Mouse (Mus musculus) neural tube, embryonic 13.5 days (tissue): ENCODE results near the gene Prkn. TPM values are rescaled to one million over a fixed set of nuclear protein-coding genes. Genes with fewer than 3 reads are reported as not detected.

Experiments used
- ATAC-seq: fragments of 200-750 bp; cut with Nextera tagmentation; 2 replicates; pipeline ENCODE4 v1.8.0; 2017; ENCODE audit warnings: low read depth, mild to moderate bottlenecking, moderate TSS enrichment, moderate library complexity
- H3K27ac ChIP-seq: fragments of 300-500 bp; sonication (generic); replicated peaks from 2 replicates; pipeline ENCODE4 v1.5.1; 2015; ENCODE audit warnings: moderate library complexity, mild to moderate bottlenecking, inconsistent platforms
- H3K27me3 ChIP-seq: fragments of 300-500 bp; sonication (generic); 2 replicates; pipeline ENCODE4 v1.6.1; 2015; ENCODE audit warnings: mild to moderate bottlenecking, inconsistent platforms
- H3K36me3 ChIP-seq: fragments of 300-500 bp; sonication (generic); 2 replicates; pipeline ENCODE4 v1.6.1; 2015; ENCODE audit warnings: mild to moderate bottlenecking, inconsistent platforms
- H3K4me1 ChIP-seq: fragments of 300-500 bp; sonication (generic); replicated peaks from 2 replicates; pipeline ENCODE4 v1.6.1; 2015; ENCODE audit warnings: inconsistent platforms
- H3K4me2 ChIP-seq: fragments of 300-500 bp; sonication (generic); 2 replicates; pipeline ENCODE4 v1.6.1; 2015; ENCODE audit warnings: inconsistent platforms, mild to moderate bottlenecking, moderate library complexity
- H3K4me3 ChIP-seq: fragments of 300-500 bp; sonication (generic); 2 replicates; pipeline ENCODE4 v1.5.1; 2015; ENCODE audit warnings: mild to moderate bottlenecking, inconsistent platforms
- H3K9ac ChIP-seq: fragments of 300-500 bp; sonication (generic); 2 replicates; pipeline ENCODE4 v1.6.1; 2015; ENCODE audit warnings: moderate library complexity, mild to moderate bottlenecking, inconsistent platforms
- H3K9me3 ChIP-seq: fragments of 300-500 bp; sonication (generic); 2 replicates; pipeline ENCODE4 v1.6.1; 2016; ENCODE audit warnings: inconsistent platforms
- WGBS: fragments of 180-500 bp; shearing (Covaris S2); methylation state at CpG from one replicate; pipeline ENCODE4 v1.1.7; 2015; 5-methylcytosine and 5-hydroxymethylcytosine counted together
- polyA plus RNA-seq: library from polyadenylated mRNA; unstranded; fragments of >200 nt; fragmentation: Nextera tagmentation; extraction: Ambion mirVana; gene quantifications from 2 replicates; pipeline ENCODE4 v1.2.1, GENCODE M21; 2015

Prkn gene
- 3.0 and 3.6 TPM in 2 replicates for polyA plus RNA-seq

DNA sequence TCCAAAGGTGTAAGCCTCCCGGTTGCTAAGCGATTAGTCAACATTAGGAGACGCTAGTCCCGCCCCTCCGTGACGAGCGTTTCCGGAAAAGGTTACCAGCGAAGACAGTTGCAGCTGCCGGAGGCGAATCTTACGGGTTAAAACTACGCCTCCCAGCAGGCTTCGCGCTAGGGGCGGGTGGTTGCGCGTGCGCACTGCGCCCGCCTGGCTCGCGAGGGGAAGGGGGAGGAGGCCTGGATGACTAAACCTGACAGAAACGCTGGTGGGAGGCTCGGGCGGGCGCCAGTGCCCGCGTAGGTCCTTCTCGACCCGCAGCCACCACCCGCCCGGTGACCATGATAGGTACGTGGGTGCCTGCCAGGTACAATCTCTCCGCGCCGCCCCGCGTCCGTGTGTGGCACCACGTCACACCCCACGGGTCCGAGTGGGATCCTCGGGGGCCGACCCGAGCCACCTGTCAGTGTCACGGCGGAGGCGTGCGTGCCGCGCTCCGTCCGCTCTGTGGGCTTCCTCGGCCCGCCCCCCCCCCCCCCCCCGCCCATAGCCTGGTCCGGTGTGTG is at the start of gene Prkn, which contains the start of gene Pacrg:
Prkn (plus strand) TSS at position 237 of the 560 bp plus-strand sequence.
Pacrg (minus strand) TSS at position 164 of the 560 bp plus-strand sequence.
- no peaks in the 10 kb centered on the region for H3K27me3 ChIP-seq
- peak within 1 kb of the TSS; percentile 86 for H3K27ac ChIP-seq
- peak; percentile 97 for ATAC-seq
- peak within 1 kb of the TSS; percentile 72 for H3K4me2 ChIP-seq
- peaks cover 12% of the 10 kb centered on the region for H3K4me1 ChIP-seq
- no peaks in the 10 kb centered on the region for H3K36me3 ChIP-seq
- H3K9me3 ChIP-seq: no peaks in the 10 kb centered on the region
- WGBS: under 1% methylated on average over 54 of the region's 58 CpGs
- peak within 1 kb of the TSS; percentile 83 for H3K9ac ChIP-seq
- peak within 1 kb of the TSS; percentile 69 for H3K4me3 ChIP-seq

- H3K9me3 ChIP-seq: no peaks in the 10 kb centered on the region
- no peak overlapping the region for H3K4me2 ChIP-seq
- no peaks in the 10 kb centered on the region for H3K27me3 ChIP-seq
- no peak overlapping the region for H3K4me3 ChIP-seq
- WGBS: 46% methylated on average over 3 of the region's 3 CpGs
- peaks cover 7% of the 10 kb centered on the region; the same call in 1 of the 2 replicates for H3K4me1 ChIP-seq
- no peak overlapping the region for H3K27ac ChIP-seq
- H3K9ac ChIP-seq: no peak overlapping the region
- no peak for ATAC-seq
- no peaks in the 10 kb centered on the region for H3K36me3 ChIP-seq
Measured at GRCm38 (mm10) chr17:10791661-10792060, 48.5 kb upstream of the Prkn start.

- H3K4me3 ChIP-seq: no peak overlapping the region
- no peaks in the 10 kb centered on the region for H3K36me3 ChIP-seq
- no peak overlapping the region for H3K9ac ChIP-seq
- WGBS: 75% methylated on average over 4 of the region's 4 CpGs
- no peak overlapping the region for H3K27ac ChIP-seq
- H3K27me3 ChIP-seq: no peaks in the 10 kb centered on the region
- ATAC-seq: no peak
- H3K4me1 ChIP-seq: peaks cover 8% of the 10 kb centered on the region; the same call in 1 of the 2 replicates
- H3K4me2 ChIP-seq: no peak overlapping the region
- H3K9me3 ChIP-seq: no peaks in the 10 kb centered on the region
Measured at GRCm38 (mm10) chr17:10806692-10807091, 33.5 kb upstream of the Prkn start.

DNA sequence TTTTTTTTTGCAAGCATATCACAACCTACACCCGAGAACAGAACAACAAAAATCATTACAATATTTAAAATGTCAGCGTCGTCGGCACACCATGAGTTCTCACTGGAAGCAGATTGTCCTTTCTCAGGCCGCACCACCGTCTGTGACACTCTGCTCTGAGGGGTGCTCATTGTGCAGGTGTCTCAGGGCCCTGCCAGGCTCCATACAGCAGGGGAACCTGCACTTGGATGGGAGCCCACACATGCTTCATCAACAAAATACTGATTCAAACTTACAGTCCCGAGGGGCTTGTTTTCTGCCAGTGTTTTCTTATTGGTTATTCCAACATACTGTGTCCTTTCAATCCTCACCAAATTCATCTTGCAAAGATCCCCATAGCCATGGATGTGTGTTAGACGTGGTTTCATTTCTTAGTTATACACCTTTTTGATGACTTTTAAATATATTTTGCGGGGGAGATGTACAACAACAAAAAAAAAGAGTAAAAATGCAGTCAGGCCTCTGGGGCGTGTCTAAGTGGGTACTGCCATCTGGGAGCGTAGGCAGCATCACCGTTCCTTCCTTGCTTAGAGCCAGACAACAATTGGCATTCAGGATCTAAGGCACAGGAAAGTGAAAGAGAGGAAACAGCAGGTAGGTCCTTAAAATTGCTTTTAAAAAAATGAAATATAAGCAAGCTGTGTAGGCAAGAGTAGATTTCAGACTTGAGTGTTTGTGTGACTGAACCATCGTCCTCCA is 32.8 kb upstream of the Prkn start:
- WGBS: 71% methylated on average over 13 of the region's 13 CpGs
- Histone ChIP-seq H3K4me1 (peaks cover 8% of the 10 kb centered on the region; the same call in 1 of the 2 replicates), H3K4me2 (no peak overlapping the region), H3K27me3 (no peaks in the 10 kb centered on the region), H3K4me3 (no peak overlapping the region), H3K9ac (no peak overlapping the region), H3K36me3 (no peaks in the 10 kb centered on the region), H3K9me3 (no peaks in the 10 kb centered on the region), H3K27ac (no peak overlapping the region)
- no peak for ATAC-seq

GRCm38 (mm10) chr17:10808571-10808970 is 31.6 kb upstream of the Prkn start:
- 70% methylated on average over 2 of the region's 2 CpGs for WGBS
- no peak for ATAC-seq
- no peak overlapping the region for H3K27ac ChIP-seq
- H3K9ac ChIP-seq: no peak overlapping the region
- no peak overlapping the region for H3K4me3 ChIP-seq
- H3K27me3 ChIP-seq: no peaks in the 10 kb centered on the region
- H3K4me2 ChIP-seq: no peak overlapping the region
- H3K9me3 ChIP-seq: no peaks in the 10 kb centered on the region
- H3K36me3 ChIP-seq: no peaks in the 10 kb centered on the region
- H3K4me1 ChIP-seq: peaks cover 8% of the 10 kb centered on the region; the same call in 1 of the 2 replicates

DNA sequence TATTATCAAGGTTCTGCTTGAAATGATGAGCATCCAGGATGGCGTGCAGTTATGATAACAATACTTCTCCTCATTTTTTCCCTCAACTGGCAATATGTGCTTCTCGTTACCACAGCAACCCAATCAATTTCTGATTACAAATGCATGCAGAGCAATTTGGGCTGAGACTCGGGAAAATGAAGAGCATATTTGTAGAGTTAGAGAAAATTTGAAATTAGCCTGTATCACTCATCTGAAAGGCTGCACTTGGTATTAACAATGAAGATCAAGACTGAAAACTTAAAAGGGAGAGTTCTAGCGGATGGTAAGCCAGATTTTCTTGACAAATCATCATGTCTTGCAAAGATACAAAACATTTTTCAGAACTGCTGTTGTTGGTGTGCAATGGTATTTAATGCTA is 21.2 kb upstream of the Prkn start:
- H3K9ac ChIP-seq: no peak overlapping the region
- WGBS: 88% methylated on average over 4 of the region's 4 CpGs
- no peak overlapping the region for H3K4me3 ChIP-seq
- H3K36me3 ChIP-seq: no peaks in the 10 kb centered on the region
- H3K4me2 ChIP-seq: no peak overlapping the region
- ATAC-seq: no peak
- no peaks in the 10 kb centered on the region for H3K9me3 ChIP-seq
- H3K27ac ChIP-seq: no peak overlapping the region
- H3K4me1 ChIP-seq: no peaks in the 10 kb centered on the region
- H3K27me3 ChIP-seq: no peaks in the 10 kb centered on the region

DNA sequence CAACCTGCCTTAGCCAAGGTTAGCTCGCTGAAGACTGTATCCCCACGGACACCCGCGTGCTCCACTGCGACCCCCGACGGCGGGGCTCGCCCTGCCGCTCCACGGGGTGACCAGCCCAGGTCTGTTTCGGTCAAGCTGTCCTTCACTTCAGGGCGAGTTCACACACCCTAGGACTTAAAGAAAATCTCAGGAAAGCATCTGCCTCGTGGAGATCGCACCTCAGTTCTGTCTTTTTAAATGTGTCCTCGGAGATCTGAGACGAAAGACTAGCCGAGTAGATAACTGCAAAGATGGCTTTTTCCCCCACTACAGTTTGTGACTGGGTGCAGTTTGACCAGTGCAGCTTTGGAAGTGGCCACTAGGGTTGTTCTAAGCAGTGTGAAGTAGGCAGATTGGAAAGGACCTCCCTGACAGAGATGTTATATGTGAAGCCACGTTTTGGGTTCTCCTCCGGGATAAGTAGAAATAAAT is 582 bp downstream of the Prkn start:
- Histone ChIP-seq H3K9ac (peak overlapping the region; percentile 83), H3K4me2 (peak overlapping the region; percentile 72), H3K9me3 (no peaks in the 10 kb centered on the region), H3K36me3 (no peaks in the 10 kb centered on the region), H3K27ac (peak overlapping the region; percentile 86; the same call in 1 of the 2 replicates), H3K4me3 (peak overlapping the region; percentile 69), H3K27me3 (no peaks in the 10 kb centered on the region), H3K4me1 (peaks cover 12% of the 10 kb centered on the region)
- WGBS: 2% methylated on average over 20 of the region's 20 CpGs
- ATAC-seq: peak; percentile 53

DNA sequence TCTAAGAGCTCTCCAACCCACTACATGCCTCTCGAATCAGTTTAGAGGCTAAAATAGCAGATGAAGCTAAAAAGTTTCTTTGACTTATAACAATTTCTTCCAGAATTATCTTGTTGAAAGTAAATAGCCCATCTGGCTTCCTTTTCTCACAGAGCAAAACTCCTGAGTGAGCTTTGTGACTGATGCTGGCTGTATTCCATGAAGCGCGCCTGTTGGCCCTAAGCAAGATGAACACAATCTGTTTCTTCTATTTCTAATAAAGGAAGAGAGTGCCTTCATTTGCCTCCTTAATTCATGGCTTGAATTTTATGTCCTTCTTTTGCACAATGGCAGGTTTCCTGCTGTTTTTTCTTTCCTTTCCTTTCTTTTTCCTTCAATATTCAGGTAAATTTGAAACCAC is 14.0 kb downstream of the Prkn start:
- Histone ChIP-seq H3K4me1 (no peaks in the 10 kb centered on the region), H3K36me3 (no peaks in the 10 kb centered on the region), H3K27me3 (no peaks in the 10 kb centered on the region), H3K9ac (no peak overlapping the region), H3K9me3 (no peaks in the 10 kb centered on the region), H3K4me3 (no peak overlapping the region), H3K27ac (no peak overlapping the region), H3K4me2 (no peak overlapping the region)
- no peak for ATAC-seq
- WGBS: 73% methylated on average over 3 of the region's 3 CpGs

GRCm38 (mm10) chr17:10874208-10875187 is 34.3 kb downstream of the Prkn start:
- WGBS: 84% methylated on average over 7 of the region's 7 CpGs
- no peaks in the 10 kb centered on the region for H3K36me3 ChIP-seq
- H3K27me3 ChIP-seq: no peaks in the 10 kb centered on the region
- no peaks in the 10 kb centered on the region for H3K9me3 ChIP-seq
- no peak overlapping the region for H3K27ac ChIP-seq
- no peak overlapping the region for H3K4me2 ChIP-seq
- no peak overlapping the region for H3K4me3 ChIP-seq
- H3K4me1 ChIP-seq: peaks cover 5% of the 10 kb centered on the region; the same call in 1 of the 2 replicates
- no peak for ATAC-seq
- H3K9ac ChIP-seq: no peak overlapping the region

DNA sequence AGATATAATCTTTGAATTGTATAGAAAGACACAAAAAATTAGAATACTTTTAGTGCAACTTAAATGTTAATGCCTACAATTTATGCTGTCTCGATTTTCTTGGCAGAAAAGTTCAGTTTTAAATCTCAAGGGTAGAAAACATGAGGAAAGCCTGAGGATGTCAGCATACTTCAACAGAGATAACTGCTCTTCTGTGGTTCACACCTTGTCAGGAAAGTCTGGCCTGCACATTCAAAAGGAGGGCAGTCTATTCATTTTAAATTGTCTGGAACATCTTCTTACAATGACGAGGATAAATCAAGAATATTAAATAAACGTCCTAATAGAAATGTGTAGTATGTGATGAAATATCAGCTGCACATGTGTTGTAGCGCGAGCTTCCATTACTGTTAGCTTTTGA is 38.8 kb downstream of the Prkn start:
- no peak overlapping the region for H3K9ac ChIP-seq
- 82% methylated on average over 5 of the region's 5 CpGs for WGBS
- H3K27ac ChIP-seq: no peak overlapping the region
- no peaks in the 10 kb centered on the region for H3K27me3 ChIP-seq
- no peak overlapping the region for H3K4me3 ChIP-seq
- H3K4me1 ChIP-seq: no peaks in the 10 kb centered on the region
- ATAC-seq: no peak
- H3K4me2 ChIP-seq: no peak overlapping the region
- no peaks in the 10 kb centered on the region for H3K36me3 ChIP-seq
- no peaks in the 10 kb centered on the region for H3K9me3 ChIP-seq

DNA sequence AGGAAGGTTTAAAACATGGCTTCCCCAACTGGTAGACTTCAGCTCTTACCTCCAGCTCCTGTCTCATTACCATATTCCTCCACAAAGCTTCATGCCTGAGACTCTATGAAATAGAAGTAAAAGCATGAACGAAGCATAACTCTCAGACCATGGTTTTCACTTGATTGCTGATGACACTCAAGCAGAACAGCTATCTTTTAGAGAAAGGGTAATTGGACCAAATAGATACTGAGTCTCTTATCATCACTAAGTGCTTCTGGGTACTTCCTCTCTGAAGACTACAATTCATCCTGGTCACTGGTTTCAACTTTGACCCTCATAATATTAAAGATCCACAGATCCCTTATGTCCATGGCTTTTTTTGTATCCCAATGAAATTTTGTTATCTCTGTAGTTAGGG is 42.1 kb downstream of the Prkn start:
- Histone ChIP-seq H3K4me2 (no peak overlapping the region), H3K27me3 (no peaks in the 10 kb centered on the region), H3K9me3 (no peaks in the 10 kb centered on the region), H3K27ac (no peak overlapping the region), H3K9ac (no peak overlapping the region), H3K4me3 (no peak overlapping the region), H3K36me3 (no peaks in the 10 kb centered on the region), H3K4me1 (no peaks in the 10 kb centered on the region)
- WGBS: 89% methylated on average over 1 of the region's 1 CpGs
- no peak for ATAC-seq

DNA sequence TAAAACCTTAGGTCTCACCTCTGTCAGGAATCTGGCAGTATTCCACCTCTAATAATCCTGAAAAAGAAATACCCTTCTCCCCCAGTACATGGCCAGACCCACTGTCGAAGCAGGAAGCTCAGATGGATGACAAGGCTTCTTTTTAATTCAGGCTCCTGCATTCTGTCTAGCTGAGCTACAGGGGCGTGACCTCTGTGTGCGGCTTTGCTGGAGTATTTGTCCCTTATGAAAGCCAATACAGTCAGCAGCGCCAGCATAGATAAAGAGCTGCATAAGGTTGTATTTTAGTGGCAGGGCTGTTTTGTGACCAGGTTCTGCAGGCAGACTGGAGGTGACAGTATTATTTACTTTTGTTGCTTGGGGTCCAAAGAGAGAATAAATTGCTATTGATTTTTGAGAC is 47.7 kb downstream of the Prkn start:
- H3K4me3 ChIP-seq: no peak overlapping the region
- H3K27ac ChIP-seq: no peak overlapping the region
- H3K36me3 ChIP-seq: no peaks in the 10 kb centered on the region
- WGBS: 22% methylated on average over 4 of the region's 4 CpGs
- ATAC-seq: no peak
- peaks cover 6% of the 10 kb centered on the region for H3K4me1 ChIP-seq
- H3K9me3 ChIP-seq: no peaks in the 10 kb centered on the region
- H3K4me2 ChIP-seq: no peak overlapping the region
- no peaks in the 10 kb centered on the region for H3K27me3 ChIP-seq
- no peak overlapping the region for H3K9ac ChIP-seq
